Mouse (Mus musculus): Measurements from ENCODE around the gene Etl4.

Etl4 gene

DNA sequence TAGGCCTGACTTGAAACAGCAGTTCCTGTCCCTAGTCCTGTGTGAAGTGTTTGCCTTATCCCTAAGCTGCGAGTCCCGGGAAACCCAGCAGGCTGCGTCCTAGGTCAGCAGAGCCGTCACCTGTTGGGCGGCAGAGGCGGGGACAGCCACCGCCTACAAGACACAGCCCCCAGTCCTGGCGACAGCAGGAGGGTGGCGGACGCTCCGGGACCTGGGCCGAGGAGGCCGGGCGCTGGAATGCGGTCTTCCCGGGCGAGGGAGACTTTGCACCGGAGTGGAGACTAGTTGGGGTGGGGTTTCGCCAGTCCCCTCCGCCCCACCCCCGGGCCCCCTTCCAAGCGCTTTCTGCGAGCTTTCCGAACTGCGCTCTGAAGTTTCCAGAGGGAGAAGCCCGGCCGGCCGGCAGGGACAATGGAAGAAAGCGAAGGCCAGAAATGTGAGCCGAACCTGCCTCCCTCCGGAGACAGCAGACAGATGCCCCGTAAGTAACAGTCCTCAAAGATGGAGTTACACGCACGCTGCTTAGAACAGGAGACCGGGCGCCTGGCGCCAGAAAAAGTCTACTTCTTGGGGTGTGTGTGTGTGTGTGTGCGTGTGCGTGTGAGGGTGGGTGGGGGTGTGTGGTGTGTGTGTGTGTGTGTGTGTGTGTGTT, 610.0 kb downstream of the Etl4 start:
- DNase-seq (ENCODE audit: low read depth, low spot score) = no peak

DNA sequence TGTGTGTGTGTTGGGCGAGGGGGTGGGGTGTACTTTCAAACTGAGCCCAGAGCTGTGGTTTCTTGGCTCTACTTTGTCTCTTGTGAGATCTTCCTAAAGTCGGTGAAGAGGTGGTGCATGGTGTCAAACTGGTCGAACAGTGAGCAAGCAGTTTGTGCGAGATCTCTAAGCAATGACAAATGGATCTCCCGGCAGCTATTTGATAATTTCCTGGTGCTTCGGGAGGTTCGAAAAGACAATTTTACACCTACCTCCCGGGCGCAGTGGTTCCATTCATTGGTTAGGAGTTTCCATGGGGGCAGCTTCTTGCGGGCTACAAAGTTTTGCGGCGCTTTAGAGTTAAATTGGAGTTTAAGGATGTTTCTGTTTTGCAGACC, 610.5 kb downstream of the Etl4 start:
- no peak for DNase-seq (ENCODE audit: low read depth, low spot score)

DNA sequence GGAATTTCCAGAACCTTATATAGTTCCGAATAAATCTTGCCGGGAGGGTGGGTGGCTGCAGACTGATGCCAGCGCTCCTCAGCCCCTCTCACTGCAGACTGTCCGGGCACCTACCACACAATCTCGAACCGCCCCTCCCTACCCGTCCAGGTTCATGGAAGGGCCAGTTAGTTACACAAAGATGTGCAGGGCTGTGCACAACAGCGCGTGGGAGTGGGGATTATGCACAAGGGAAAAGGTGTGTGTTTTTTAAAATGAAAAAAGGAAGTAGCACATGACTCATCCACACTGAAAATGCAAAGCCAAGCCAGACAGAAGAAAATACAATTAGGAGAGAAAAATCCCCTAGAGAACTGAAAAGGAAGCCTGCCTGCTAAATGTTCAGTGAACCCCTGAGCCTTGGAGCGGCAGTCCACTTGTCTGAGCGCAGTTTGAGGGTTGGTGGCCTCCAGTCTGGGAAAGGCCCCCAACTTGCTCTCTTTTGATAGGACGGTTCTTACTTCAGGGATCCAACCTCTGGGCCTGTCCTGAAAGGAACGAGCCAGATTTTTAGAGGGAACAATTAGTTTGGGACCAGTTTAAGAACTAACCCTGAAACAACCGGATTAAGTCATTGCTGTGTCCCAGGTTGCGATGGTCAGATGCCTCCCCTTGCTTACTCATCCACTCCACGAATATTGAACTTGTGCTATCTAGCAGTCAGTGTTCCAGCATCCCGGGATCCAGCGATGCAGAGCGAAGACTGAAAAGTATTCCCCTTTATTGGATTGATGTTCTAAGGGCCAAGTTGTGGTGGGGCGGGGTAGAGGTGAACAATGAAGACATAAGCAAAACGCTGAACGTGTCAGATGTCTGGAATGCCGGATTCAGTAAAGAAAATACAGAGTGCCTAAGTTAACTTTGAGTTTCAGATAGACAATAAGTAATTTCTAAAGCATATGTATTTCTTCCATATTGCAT, 611.3 kb downstream of the Etl4 start:
- no peak for DNase-seq (ENCODE audit: low read depth, low spot score)

DNA sequence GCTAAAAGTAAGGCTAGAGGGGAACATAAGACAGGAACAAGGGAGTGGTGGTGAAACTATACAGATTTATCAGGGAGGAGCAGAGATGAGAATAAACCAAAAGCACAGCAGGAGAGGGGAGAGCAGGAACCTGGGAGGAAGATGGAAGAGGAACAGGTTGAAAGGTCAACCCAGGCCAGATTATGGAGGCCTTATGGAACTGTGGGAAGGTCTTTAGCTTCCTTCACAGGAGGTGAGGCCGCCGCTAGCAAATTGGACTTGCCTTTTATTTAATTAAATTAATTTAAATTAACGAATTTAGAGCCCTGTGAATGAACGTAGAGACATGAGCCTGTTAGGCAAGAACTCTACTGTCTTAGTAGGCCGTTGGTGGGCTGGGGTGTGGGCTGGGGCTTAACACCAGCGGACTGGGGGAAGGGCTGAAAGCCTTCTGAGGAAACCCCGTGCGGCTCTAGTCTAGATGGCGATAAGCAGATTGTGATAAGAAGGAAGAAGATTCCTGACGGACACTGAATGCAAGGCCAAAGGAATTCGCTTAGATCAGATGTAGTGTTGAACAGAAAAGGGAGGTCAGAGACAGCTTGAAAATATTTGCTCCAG, 612.2 kb downstream of the Etl4 start:
- DNase-seq (ENCODE audit: low read depth, low spot score) = no peak

DNA sequence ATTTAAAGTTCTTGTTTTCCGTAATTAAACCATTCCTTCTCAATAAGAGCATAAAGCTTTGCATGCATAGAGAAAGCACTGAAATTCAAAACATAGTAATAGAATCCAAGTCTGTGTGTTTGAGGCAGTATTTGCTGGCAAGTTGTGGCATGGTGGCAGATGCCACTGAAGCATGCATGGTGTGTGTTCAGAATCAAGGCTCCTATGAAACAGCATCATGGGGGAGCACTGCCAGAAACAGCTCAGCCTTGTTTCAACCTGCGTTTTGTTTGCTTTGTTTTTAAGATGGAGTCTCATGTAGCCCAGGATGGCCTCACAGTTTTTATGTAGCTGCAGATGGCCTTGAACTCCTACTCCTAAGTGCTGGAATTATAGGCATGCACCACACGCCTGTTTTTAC, 614.1 kb downstream of the Etl4 start:
- DNase-seq (ENCODE audit: low read depth, low spot score) = no peak

DNA sequence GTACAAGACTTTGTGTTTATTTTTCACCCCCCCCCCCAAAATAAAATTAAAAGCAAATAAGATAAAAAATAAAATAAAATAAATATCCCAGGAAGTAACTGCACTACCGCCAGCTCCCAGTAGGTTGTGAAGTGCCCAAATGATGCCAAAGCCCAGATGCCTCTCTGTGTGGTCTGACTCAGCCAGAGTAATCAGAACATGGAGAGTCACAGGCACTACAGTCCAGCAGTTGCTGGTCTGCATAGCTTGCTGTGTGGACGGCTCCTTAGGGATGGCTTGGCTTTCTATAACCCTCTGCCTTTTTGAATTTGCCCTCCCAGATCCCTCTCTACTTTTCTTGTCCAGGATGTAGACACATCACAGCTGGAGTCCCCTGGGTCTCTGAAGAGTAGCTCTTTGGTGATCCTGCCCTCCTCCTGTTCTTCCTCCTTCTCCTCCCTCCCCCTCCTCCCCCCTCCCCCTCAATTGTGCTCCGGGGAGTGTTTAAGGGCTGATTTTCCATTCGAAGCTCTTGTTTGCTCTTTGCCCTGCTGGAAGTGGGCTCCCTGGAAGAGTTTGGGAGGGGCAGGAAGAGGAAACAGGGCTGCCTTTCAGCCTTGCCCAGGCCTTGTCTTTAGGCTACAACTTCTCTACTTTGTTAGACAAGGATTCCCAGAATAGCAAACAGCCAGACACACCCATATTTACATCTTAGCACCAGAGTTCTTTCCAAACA, 616.5 kb downstream of the Etl4 start:
- DNase-seq (ENCODE audit: low read depth, low spot score) = no peak

DNA sequence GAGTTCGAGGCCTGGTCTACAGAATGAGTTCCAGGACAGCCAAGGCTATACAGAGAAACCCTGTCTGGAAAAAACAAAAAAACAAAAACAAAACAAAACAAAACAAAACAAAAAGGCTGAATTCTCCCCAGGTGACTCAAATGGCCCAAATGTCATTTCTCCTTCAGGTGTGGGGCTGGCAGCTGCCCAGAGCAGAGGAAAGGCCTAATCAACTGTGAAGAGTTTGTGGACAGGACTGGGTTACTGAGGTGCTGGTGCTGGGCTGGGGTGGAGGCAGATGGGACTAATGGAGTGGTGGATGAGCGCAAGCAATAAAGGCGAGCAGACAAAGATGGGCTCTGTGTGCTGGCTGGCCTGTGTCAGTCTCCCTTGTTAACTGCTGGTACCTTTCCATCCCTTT, 617.3 kb downstream of the Etl4 start:
- no peak for DNase-seq (ENCODE audit: low read depth, low spot score)

DNA sequence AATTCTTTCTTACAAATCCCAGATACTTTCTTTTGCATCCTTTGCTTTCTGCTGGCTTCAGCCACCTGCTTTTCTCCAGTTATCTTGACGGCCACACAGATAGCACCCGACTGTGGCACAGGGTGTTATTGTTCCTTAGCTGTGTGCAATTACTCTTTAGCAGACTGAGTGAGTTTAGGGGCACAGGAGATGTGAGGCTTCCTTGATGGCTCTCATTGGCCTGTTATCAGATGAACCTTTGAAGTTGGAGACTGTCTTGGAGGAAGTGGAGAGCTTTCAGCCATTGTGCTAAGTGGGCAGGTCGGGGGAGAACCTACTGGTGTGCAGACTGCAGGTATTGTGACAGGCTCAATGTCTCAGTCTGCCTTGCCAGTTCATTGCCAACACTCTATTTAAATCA, 623.0 kb downstream of the Etl4 start:
- DNase-seq (ENCODE audit: low read depth, low spot score) = no peak

DNA sequence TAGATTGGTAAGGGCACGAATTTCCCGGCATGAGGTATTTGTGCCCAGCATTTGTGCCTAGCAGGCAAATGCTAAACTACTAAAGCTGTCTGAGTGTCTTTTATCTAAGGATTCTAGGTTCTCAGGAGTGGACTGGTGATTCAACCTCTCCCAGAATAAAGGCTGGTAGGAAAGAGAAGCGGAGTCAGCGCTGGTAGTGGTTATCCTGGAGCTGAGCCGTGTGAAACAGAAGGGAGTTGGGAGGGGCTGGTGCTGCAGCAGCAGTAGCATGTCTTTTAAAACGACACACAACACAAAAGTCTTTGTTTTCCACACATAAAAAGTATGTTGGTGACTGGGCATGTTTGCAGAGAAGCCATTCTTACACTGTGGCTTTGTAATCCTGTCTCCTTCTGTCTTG, 628.2 kb downstream of the Etl4 start:
- no peak for DNase-seq (ENCODE audit: low read depth, low spot score)

DNA sequence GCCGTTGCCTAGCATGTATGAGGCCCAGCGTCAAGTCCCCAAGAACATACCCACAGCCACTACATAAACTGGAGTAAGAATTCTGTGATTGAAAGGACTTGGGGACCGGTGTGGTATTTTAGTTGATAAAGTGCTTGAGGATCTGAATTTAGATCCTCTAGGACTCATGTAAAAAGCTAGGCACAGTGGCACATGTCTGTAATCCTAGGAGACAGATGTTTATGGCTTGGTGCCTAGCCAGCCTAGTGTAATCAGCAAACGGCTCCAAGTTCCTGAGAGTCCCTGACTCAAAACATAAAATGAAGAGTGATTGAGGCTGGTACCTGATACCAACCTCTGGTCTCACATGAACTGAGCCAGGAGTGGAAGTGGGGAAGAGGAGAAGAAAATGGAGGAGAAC, 629.3 kb downstream of the Etl4 start:
- DNase-seq (ENCODE audit: low read depth, low spot score) = no peak

DNA sequence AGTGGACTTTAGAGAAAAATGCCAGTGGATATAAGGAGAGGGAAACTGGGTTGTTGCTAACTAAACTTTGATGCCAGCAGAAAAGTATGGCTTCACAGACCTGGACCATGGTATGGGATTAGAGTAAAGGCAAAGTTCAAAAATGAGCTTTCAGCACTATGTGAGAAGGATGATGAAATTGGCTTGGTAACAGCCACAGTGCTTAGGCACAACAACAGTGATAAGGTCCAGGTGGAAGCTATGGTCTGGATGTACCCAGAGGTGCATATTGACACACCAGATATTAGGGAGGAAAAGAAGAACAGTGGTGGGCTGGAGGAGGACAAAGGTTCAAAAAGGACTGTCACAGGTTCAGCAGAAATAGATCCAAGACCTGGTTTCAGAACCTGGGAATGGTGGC, 631.7 kb downstream of the Etl4 start:
- DNase-seq (ENCODE audit: low read depth, low spot score) = no peak

DNA sequence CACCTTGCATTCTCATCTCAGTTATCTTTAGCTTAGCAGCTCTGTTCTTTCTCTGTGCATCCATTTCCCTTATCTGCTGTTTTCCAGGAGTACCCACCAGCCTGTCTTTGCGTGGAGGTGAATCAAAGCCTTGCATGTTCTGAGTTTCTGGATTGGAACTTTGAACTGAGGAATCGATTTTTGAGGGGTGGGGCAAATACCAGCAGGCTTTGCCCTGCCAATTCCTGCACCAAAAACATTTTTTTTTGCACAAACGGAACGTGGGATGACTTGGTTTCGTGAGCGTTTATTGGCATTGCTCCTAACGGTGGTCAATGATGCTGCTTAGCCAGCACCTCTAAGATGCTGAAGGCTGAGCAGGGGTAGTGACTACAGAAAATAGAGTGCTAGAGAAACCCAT, 632.7 kb downstream of the Etl4 start:
- DNase-seq (ENCODE audit: low read depth, low spot score) = no peak

DNA sequence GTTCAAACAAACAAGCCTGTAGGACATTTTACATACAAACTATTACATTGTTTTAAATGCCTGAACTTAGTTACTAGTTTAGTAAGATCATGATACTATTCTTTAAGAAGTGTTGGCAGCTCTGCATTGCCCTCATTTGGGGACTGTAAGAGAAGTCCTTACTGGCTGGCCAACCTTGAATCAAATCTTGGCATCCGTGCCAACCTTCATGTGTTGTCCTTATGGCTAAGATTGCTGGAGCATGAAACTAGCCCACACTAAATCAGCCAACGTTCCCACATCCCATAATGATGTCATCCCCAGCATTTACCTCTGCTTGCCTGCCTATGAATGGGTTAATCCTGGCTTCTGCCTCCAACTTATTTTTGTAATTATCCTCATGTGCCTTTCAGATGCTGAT, 636.0 kb downstream of the Etl4 start:
- DNase-seq (ENCODE audit: low read depth, low spot score) = no peak

DNA sequence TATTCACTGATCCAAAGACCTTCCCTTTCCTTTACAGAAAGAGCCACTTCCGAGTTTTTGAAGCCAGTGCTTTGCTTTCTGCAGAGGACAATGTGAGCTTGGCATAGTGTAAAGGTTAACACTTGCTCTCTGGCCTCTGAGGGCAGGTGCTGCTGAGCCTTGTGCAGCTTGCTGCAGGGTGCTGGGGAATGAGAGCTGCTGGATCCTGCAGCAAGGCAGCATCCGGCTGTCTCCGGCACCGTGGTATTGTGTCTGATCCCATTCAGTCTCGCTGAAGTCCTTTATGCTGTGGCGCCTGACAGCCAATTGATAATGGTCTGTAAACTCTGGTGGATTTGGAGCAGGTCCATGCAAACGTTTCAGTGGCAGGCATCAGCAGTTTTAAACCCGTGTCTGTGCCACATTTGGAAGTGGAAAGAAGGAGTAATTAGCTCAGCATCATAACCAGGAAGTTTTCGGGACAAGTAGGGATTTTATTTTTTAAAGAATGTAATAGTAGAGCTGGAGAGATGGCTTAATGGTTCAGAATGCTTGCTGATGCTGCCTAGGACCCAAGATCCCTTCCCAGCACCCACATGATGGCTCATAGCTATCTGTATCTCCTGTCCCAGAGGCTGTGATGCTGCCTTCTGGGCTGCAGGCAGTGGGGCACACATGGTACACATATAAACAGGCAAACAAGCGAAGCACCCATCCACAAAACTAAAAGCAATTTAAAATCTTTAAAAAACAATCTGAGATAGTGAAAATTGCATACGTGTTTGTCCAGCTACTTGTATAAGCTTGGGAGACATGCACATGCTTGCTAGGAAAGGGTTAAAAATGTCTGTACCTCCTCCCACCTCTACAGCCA, 637.1 kb downstream of the Etl4 start:
- no peak for DNase-seq (ENCODE audit: low read depth, low spot score)

DNA sequence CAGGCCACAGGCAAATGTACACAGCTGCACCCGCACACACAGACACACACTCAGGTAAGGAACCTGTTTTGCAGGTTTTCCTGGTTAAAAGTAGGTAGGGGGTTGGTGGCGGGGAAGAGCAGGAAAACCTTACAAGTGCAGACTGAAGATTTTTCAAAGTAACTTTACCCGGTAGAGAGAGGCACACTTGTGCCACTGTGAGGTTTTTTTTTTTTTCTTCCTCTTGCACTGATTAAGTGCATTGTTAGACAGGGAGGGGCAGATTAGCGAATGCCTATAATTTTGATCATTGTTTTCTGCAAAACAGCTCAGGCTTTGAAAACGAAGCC, 637.7 kb downstream of the Etl4 start:
- DNase-seq (ENCODE audit: low read depth, low spot score) = no peak

DNA sequence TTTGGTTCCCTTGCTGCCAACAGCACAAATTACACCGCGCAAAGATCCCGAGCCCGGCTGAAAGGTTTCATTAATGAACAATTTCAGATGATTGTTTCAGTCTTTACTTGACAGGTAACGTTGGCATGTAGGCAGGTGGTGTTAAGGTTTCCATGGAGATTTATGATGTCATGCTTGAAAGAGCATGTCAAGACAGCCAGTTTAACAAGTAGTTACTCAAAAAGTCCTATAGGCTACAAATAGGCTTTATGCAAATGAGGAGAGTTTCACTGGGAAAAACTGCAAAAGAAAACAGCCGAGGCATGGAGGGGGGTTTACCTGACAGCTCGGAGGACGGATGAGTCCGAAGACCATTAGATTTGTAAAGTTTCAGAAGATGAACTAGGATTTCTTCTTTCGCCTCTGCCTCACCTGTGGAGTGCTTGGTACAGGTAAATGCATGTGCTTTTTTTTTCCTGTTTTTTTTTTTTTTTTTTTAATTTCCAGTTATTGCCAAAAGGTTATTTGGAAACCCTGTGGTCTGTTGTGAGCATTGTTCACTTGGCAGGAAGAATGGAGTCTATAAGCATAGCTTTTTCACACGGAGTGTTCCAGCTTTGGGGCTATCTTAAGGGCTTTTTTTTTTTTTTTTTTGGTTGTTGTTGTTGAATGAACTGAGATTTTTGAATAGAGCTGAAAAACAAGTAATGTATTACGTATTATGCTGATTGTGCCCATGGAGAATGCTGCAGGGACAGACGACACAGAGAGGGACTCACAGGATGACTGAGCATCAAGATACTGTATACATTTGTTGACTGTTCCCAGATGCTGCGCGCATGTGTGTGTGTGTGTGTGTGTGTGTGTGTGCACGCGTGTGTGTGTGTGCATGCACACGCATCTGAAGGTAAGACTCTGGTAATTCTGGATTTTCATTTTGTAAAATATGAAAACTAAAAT, 638.4 kb downstream of the Etl4 start:
- DNase-seq (ENCODE audit: low read depth, low spot score) = no peak

DNA sequence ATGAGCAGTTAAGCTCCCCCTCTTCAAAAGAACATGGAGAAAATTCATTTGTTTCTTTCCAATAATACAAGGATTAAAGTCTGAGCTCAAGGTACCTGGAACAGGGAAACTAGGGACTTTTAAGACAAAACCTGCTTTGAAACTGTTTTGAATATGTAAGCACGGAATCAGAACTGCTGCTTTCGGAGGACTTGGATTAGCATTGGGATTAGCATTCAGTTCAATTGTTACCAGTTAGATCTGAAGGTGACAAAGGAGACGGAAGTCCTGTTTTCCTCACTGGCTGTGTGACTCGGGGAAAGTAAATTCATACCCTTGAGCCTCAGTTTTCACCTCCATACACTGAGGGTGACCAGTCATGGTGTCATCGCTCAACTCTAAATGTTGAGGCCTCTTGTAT, 639.5 kb downstream of the Etl4 start:
- no peak for DNase-seq (ENCODE audit: low read depth, low spot score)

DNA sequence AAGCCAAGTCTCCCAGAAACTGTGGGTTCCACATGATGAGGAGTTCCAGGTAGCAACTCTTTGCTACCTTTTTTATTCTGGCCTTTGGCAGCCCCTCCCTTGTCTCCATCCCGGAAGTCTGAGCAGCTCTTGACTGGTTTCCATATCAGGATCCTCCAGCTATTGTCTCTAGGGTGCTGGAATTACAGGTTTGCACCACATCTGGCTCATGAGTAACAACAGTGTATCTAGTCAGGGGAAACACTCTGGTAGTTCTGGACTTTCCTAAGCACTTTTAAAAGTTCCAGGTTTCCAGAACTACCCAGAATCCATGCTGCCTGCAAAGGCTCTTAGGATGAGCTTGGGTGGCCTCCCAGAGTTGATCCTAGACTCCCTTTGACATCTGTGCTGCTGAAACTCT, 640.4 kb downstream of the Etl4 start:
- DNase-seq (ENCODE audit: low read depth, low spot score) = no peak

DNA sequence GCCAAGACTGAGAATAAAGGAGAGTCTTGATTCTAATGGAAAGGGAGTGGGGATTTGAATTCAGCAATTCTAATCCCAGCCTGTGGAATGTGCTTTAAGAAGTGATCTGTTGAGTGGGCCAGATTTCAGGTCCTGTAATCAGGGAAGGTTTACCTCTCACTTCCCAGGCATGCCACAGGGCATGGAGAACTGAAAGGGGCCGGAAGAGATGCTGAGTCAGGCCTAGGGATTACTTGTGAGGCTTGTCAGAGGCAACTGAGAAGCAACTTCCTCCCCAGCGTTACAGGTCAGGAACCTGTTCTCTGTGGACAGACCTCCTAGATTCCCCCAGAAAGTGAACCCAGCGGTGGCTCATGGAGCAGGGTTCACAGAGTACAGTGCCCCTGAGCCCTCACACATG, 646.1 kb downstream of the Etl4 start:
- no peak for DNase-seq (ENCODE audit: low read depth, low spot score)

DNA sequence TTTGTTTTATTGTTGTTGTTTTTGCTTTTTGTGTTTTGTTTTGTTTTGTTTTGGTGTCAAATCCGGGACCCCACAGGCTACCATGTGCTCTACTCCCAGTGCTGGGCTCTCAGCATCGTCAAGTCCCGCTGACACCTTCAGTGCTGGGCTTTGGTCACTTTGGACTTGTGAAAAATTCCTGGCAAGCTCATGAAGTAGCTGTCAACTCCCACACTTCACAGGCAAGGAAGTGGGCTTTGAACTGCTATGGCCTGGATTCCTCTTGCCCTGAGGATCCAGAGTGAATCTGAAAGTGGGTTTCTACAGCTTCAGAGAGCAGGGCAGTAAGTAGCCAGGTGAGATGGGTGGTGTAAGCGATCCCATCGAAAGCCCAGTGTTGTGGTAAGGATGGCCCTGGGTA, 649.5 kb downstream of the Etl4 start:
- no peak for DNase-seq (ENCODE audit: low read depth, low spot score)

Data from CD4-positive helper T cell, adult 2 months (primary cell).